Mouse (Mus musculus) lung, embryonic 16.5 days (tissue): Measurements from ENCODE around the gene Sugt1. TPM values are rescaled to one million over a fixed set of nuclear protein-coding genes. Genes with fewer than 3 reads are reported as not detected.

Experiments
- ATAC-seq: fragments of 200-750 bp; cut with Nextera tagmentation; 2 replicates; pipeline ENCODE4 v1.8.0; 2017; ENCODE audit warnings: low read depth, mild to moderate bottlenecking, moderate library complexity
- H3K27ac ChIP-seq: fragments of 300-500 bp; sonication (generic); 2 replicates; pipeline ENCODE4 v1.5.1; 2014; ENCODE audit warnings: mild to moderate bottlenecking, control low read depth, low read length
- H3K27me3 ChIP-seq: fragments of 300-500 bp; sonication (generic); 2 replicates; pipeline ENCODE4 v1.6.1; 2014; ENCODE audit warnings: low read depth, low read length, mixed read lengths; ENCODE audit not compliant: control insufficient read depth, insufficient read depth
- H3K36me3 ChIP-seq: fragments of 300-500 bp; sonication (generic); 2 replicates; pipeline ENCODE4 v1.6.1; 2014; ENCODE audit warnings: low read length; ENCODE audit not compliant: control insufficient read depth, insufficient read depth
- H3K4me1 ChIP-seq: fragments of 300-500 bp; sonication (generic); replicated peaks from 2 replicates; pipeline ENCODE4 v1.6.1; 2014; ENCODE audit warnings: low read length, mixed read lengths; ENCODE audit not compliant: control insufficient read depth, insufficient read depth
- H3K4me2 ChIP-seq: fragments of 300-500 bp; sonication (generic); 2 replicates; pipeline ENCODE4 v1.6.1; 2014; ENCODE audit warnings: low read depth, low read length, control low read depth
- H3K4me3 ChIP-seq: fragments of 300-500 bp; sonication (generic); 2 replicates; pipeline ENCODE4 v1.5.1; 2014; ENCODE audit warnings: mild to moderate bottlenecking, low read length, control low read depth
- H3K9ac ChIP-seq: fragments of 300-500 bp; sonication (generic); 2 replicates; pipeline ENCODE4 v1.6.1; 2014; ENCODE audit warnings: low read length, control low read depth
- H3K9me3 ChIP-seq: fragments of 300-500 bp; sonication (generic); 2 replicates; pipeline ENCODE4 v1.6.1; 2016; ENCODE audit warnings: low read length; ENCODE audit not compliant: control insufficient read depth
- WGBS: fragments of 180-500 bp; shearing (Covaris S2); extraction: QIAGEN DNeasy Blood & Tissue Kit; methylation state at CpG from one replicate; pipeline ENCODE4 v1.1.7; 2014; 5-methylcytosine and 5-hydroxymethylcytosine counted together
- polyA plus RNA-seq: library from polyadenylated mRNA; unstranded; fragments of >200 nt; fragmentation: Nextera tagmentation; extraction: Ambion mirVana; gene quantifications from 2 replicates; pipeline ENCODE4 v1.2.1, GENCODE M21; 2015

Sugt1 gene
- polyA plus RNA-seq, 1 experiment from 2014 or later, result 122 TPM

GRCm38 (mm10) chr14:79658748-79659508 lies 71.4 kb downstream of the Sugt1 start:
- peaks cover 2% of the 10 kb centered on the region for H3K27me3 ChIP-seq
- 73% methylated on average over 6 of the region's 6 CpGs for WGBS
- H3K36me3 ChIP-seq, result no peaks in the 10 kb centered on the region
- no peak overlapping the region for H3K4me2 ChIP-seq
- H3K4me3 ChIP-seq, result no peak overlapping the region
- H3K27ac ChIP-seq, result no peak overlapping the region
- no peak overlapping the region for H3K9ac ChIP-seq
- no peak for ATAC-seq
- H3K4me1 ChIP-seq, result no peaks in the 10 kb centered on the region; the same call in 1 of the 2 replicates
- no peaks in the 10 kb centered on the region for H3K9me3 ChIP-seq

GRCm38 (mm10) chr14:79660467-79660866 lies 73.0 kb downstream of the Sugt1 start:
- no peaks in the 10 kb centered on the region; the same call in 1 of the 2 replicates for H3K4me1 ChIP-seq
- peaks cover 2% of the 10 kb centered on the region for H3K27me3 ChIP-seq
- H3K36me3 ChIP-seq, result no peaks in the 10 kb centered on the region
- peak; percentile 79 for ATAC-seq
- no peak overlapping the region for H3K9ac ChIP-seq
- H3K9me3 ChIP-seq, result no peaks in the 10 kb centered on the region
- H3K27ac ChIP-seq, result peak overlapping the region; percentile 79; the same call in 1 of the 2 replicates
- 43% methylated on average over 5 of the region's 5 CpGs for WGBS
- peak overlapping the region; percentile 54 for H3K4me2 ChIP-seq
- no peak overlapping the region for H3K4me3 ChIP-seq

- Histone ChIP-seq H3K9me3 (no peaks in the 10 kb centered on the region), H3K36me3 (no peaks in the 10 kb centered on the region), H3K27me3 (peaks cover 2% of the 10 kb centered on the region), H3K27ac (peak overlapping the region; percentile 79), H3K9ac (peak overlapping the region; percentile 52), H3K4me1 (no peaks in the 10 kb centered on the region; the same call in 1 of the 2 replicates), H3K4me2 (peak overlapping the region; percentile 54), H3K4me3 (peak overlapping the region; percentile 44)
- 13% methylated on average over 33 of the region's 33 CpGs for WGBS
- ATAC-seq, result peak; percentile 90
These were observed 73.8 kb downstream of the Sugt1 start for GRCm38 (mm10) chr14:79661005-79661917.

GRCm38 (mm10) chr14:79662001-79662400 lies 74.5 kb downstream of the Sugt1 start, which contains the start of gene Cnmd:
Gene Cnmd (minus strand): TSS chr14:79662170.
- no peak for ATAC-seq
- WGBS, result 51% methylated on average over 4 of the region's 4 CpGs
- H3K4me2 ChIP-seq, result peak within 1 kb of the TSS; percentile 54
- no peaks in the 10 kb centered on the region; the same call in 1 of the 2 replicates for H3K4me1 ChIP-seq
- H3K4me3 ChIP-seq, result peak within 1 kb of the TSS; percentile 44
- H3K9ac ChIP-seq, result peak within 1 kb of the TSS; percentile 52
- H3K27ac ChIP-seq, result peak within 1 kb of the TSS; percentile 79
- no peaks in the 10 kb centered on the region for H3K36me3 ChIP-seq
- no peaks in the 10 kb centered on the region for H3K9me3 ChIP-seq
- H3K27me3 ChIP-seq, result peaks cover 2% of the 10 kb centered on the region

- H3K27ac ChIP-seq, result no peak overlapping the region
- no peak overlapping the region for H3K9ac ChIP-seq
- H3K9me3 ChIP-seq, result no peaks in the 10 kb centered on the region
- H3K27me3 ChIP-seq, result no peaks in the 10 kb centered on the region
- no peak overlapping the region for H3K4me3 ChIP-seq
- 73% methylated on average over 3 of the region's 3 CpGs for WGBS
- no peak overlapping the region for H3K4me2 ChIP-seq
- H3K36me3 ChIP-seq, result no peaks in the 10 kb centered on the region
- no peaks in the 10 kb centered on the region for H3K4me1 ChIP-seq
- no peak for ATAC-seq
These were observed 83.5 kb downstream of the Sugt1 start for GRCm38 (mm10) chr14:79671008-79671407.

GRCm38 (mm10) chr14:79672567-79672966 lies 85.1 kb downstream of the Sugt1 start:
- H3K4me1 ChIP-seq, result peaks cover 7% of the 10 kb centered on the region
- no peak overlapping the region for H3K4me3 ChIP-seq
- no peak overlapping the region for H3K27ac ChIP-seq
- H3K4me2 ChIP-seq, result no peak overlapping the region
- 81% methylated on average over 5 of the region's 5 CpGs for whole genome bisulfite sequencing
- no peaks in the 10 kb centered on the region for H3K27me3 ChIP-seq
- no peak for ATAC-seq
- no peak overlapping the region for H3K9ac ChIP-seq
- no peaks in the 10 kb centered on the region for H3K36me3 ChIP-seq
- H3K9me3 ChIP-seq, result no peaks in the 10 kb centered on the region

GRCm38 (mm10) chr14:79673083-79674013 lies 85.9 kb downstream of the Sugt1 start:
- Histone ChIP-seq H3K36me3 (no peaks in the 10 kb centered on the region), H3K4me2 (no peak overlapping the region), H3K27me3 (no peaks in the 10 kb centered on the region), H3K9me3 (no peaks in the 10 kb centered on the region), H3K27ac (no peak overlapping the region), H3K9ac (no peak overlapping the region), H3K4me1 (peaks cover 7% of the 10 kb centered on the region), H3K4me3 (no peak overlapping the region)
- no peak for ATAC-seq
- WGBS, result 59% methylated on average over 17 of the region's 17 CpGs

- Histone ChIP-seq H3K27ac (no peak overlapping the region), H3K9ac (no peak overlapping the region), H3K4me3 (no peak overlapping the region), H3K27me3 (no peaks in the 10 kb centered on the region), H3K9me3 (no peaks in the 10 kb centered on the region), H3K4me1 (peaks cover 7% of the 10 kb centered on the region), H3K4me2 (peak overlapping the region; percentile 32), H3K36me3 (no peaks in the 10 kb centered on the region)
- no peak for ATAC-seq
- WGBS, result 43% methylated on average over 15 of the region's 15 CpGs
These were observed 89.7 kb downstream of the Sugt1 start for GRCm38 (mm10) chr14:79677108-79677753.
